Mouse (Mus musculus): ENCODE measurements around the gene Grid2ip. TPM values are rescaled to one million over a fixed set of nuclear protein-coding genes. Genes with fewer than 3 reads are reported as not detected.

Gene Grid2ip
- polyA plus RNA-seq, 1 experiment, result not detected

DNA sequence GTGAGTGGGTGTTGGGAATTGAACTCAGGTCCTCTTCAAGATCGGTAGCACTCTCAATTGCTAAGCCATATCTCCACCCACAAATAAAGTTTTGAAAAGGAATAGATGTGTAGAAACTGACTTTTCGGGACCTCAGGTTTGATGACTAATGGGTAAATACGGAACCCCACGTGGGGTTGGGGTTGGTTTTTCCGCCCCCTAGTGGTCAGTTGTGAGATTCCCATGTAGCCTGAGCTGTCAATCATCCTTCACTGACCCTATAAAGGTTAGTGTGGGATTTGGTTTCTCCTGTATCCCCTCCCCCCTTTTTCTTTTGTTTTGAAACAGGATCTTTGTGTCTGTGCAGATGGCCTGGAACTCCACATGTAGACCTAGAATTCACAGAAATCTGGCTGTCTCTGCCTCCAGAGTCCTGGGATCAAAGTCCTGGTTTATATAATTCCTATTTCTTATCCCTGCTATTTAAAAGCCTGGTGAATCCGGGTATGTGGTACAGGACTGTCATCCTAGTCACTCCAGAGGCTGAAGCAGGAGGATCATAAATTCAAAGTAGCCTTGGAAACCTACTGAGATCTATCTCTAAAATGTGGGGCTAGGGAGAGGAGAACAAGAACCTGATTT lies 66.9 kb downstream of the Grid2ip start:
- H3K4me1 ChIP-seq (ENCODE audit: control insufficient read depth, insufficient read depth, insufficient read length, low read length), result no peaks in the 10 kb centered on the region
- no peak overlapping the region for H3K27ac ChIP-seq (replicated peaks; ENCODE audit: low read depth, low read length)
- no peak overlapping the region for H3K4me3 ChIP-seq (ENCODE audit: insufficient read depth, low read depth, low read length)

DNA sequence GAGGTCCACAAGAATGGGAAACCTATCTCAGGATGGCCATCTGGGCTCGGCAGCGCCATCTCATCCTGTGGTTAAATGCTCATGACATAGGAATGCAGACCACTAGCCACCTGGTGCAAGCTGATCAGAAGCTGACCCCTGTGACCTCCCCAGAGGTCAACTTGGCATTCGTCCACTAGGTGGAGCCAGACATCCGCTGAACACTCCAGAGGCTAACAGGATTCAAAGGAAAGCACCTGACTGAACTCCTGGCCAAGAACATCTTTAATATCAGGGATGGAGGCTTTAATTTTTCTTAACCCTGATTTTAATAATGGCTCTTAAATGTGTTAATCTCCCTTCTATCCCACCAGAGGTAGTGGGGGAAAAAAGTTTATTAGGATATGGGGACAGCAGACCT lies 77.3 kb downstream of the Grid2ip start:
- Histone ChIP-seq H3K4me3 (ENCODE audit: insufficient read depth, low read depth, low read length) (no peak overlapping the region), H3K4me1 (ENCODE audit: control insufficient read depth, insufficient read depth, insufficient read length, low read length) (no peaks in the 10 kb centered on the region), H3K27ac (replicated peaks; ENCODE audit: low read depth, low read length) (no peak overlapping the region)

DNA sequence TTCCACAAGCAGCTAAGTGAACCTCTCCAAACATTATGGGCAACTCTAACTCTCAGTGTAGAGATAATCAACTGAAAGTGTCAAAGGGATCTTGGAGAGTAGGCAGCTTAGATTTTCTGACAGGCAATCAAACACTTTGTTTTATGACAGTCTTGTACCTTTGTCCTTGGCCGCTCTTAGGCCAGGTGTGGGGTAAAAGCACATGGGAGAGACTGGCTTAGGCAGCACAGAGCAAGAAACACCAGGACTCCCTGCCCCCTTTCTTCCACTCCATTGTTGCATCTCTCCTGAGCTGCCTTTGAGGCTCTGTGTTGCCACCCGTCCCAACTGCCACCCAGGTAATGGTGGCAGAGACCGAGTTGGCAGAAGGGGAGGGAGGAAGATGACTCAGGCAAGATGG lies 84.2 kb downstream of the Grid2ip start:
- H3K27ac ChIP-seq (replicated peaks; ENCODE audit: low read depth, low read length), result no peak overlapping the region
- no peaks in the 10 kb centered on the region for H3K4me1 ChIP-seq (ENCODE audit: control insufficient read depth, insufficient read depth, insufficient read length, low read length)
- no peak overlapping the region for H3K4me3 ChIP-seq (ENCODE audit: insufficient read depth, low read depth, low read length)

DNA sequence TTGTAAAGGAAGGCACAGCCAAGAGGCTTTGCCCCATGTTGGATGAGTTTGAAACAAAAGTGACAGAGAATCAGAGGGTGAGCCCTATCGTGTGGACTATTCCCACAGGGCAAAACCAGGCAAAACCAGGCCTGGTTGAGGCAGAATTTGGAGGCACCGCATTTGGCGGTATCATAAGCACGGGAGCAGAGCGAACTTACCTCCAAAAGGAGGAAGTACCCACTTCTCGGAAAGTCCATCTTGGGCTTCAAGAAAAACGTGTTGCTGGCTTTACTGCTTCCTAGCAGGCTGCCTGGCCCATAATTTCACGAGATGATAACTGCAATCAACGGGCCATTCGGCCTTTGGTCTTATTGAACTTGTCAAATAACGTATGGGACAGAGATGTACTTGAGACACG lies 84.6 kb downstream of the Grid2ip start:
- Histone ChIP-seq H3K4me3 (ENCODE audit: insufficient read depth, low read depth, low read length) (no peak overlapping the region), H3K4me1 (ENCODE audit: control insufficient read depth, insufficient read depth, insufficient read length, low read length) (no peaks in the 10 kb centered on the region), H3K27ac (replicated peaks; ENCODE audit: low read depth, low read length) (no peak overlapping the region)

Other genes with a start within 250 kb of the Grid2ip start
- 12.5 and 14.6 TPM in 2 replicates for gene Rnf216, start 244.3 kb upstream of the Grid2ip start, polyA plus RNA-seq (2012; ENCODE audit: insufficient read depth, insufficient read length, missing spikeins)
- not detected in 2 replicates for gene Olfr718-ps1, start 209.8 kb upstream of the Grid2ip start, polyA plus RNA-seq (2012; ENCODE audit: insufficient read depth, insufficient read length, missing spikeins)
- gene Rbak, start 176.6 kb upstream of the Grid2ip start, polyA plus RNA-seq (2012; ENCODE audit: insufficient read depth, insufficient read length, missing spikeins), result 1.5 and 2.4 TPM in 2 replicates
- gene Spdye4b, start 176.3 kb upstream of the Grid2ip start, polyA plus RNA-seq (2012; ENCODE audit: insufficient read depth, insufficient read length, missing spikeins), result not detected in 2 replicates
- gene Spdye4a, start 130.4 kb upstream of the Grid2ip start, polyA plus RNA-seq (2012; ENCODE audit: insufficient read depth, insufficient read length, missing spikeins), result not detected in 2 replicates
- 3.3 and 4.6 TPM in 2 replicates for gene Zfp12, start 122.2 kb upstream of the Grid2ip start, polyA plus RNA-seq (2012; ENCODE audit: insufficient read depth, insufficient read length, missing spikeins)
- 1.5 and 1.6 TPM in 2 replicates for gene Zfp316, start 87.3 kb upstream of the Grid2ip start, polyA plus RNA-seq (2012; ENCODE audit: insufficient read depth, insufficient read length, missing spikeins)
- not detected in 2 replicates for gene Zfp853, start 63.7 kb upstream of the Grid2ip start, polyA plus RNA-seq (2012; ENCODE audit: insufficient read depth, insufficient read length, missing spikeins)
- gene E130309D02Rik, start 42.0 kb upstream of the Grid2ip start, polyA plus RNA-seq (2012; ENCODE audit: insufficient read depth, insufficient read length, missing spikeins), result 11.5 and 14.1 TPM in 2 replicates
- gene Zdhhc4, start 28.1 kb upstream of the Grid2ip start, polyA plus RNA-seq (2012; ENCODE audit: insufficient read depth, insufficient read length, missing spikeins), result 39.0 and 39.8 TPM in 2 replicates
- gene Kdelr2, start 46.5 kb downstream of the Grid2ip start, polyA plus RNA-seq (2012; ENCODE audit: insufficient read depth, insufficient read length, missing spikeins), result 28.9 and 35.7 TPM in 2 replicates
- gene Daglb, start 107.2 kb downstream of the Grid2ip start, polyA plus RNA-seq (2012; ENCODE audit: insufficient read depth, insufficient read length, missing spikeins), result 3.7 and 4.8 TPM in 2 replicates
- gene Rac1, start 170.7 kb downstream of the Grid2ip start, polyA plus RNA-seq (2012; ENCODE audit: insufficient read depth, insufficient read length, missing spikeins), result 165 and 188 TPM in 2 replicates

All from brown adipose tissue, adult 24 weeks (tissue).